Mouse (Mus musculus): ENCODE data around the gene Cmss1.

GRCm38 (mm10) chr16:57550817-57551216 lies 55.8 kb downstream of the Cmss1 start:
- TF ChIP-seq POLR2A (IDR thresholded peaks at IDR 0.05; ENCODE audit: insufficient read length, low read depth) (no peak), E2F4 (IDR thresholded peaks at IDR 0.05; ENCODE audit: insufficient read depth) (no peak), POLR2AphosphoS2 (IDR thresholded peaks at IDR 0.05; ENCODE audit: insufficient read length, low read depth) (no peak), MAX (IDR thresholded peaks at IDR 0.05; ENCODE audit: low read depth) (no peak), CEBPB (IDR thresholded peaks at IDR 0.05; ENCODE audit: insufficient read depth, poor library complexity, severe bottlenecking) (no peak), TCF3 (IDR thresholded peaks at IDR 0.05; ENCODE audit: insufficient read length, low read depth) (no peak), SRF (IDR thresholded peaks at IDR 0.05; ENCODE audit: control insufficient read depth, insufficient read length, low read depth) (no peak), USF1 (IDR thresholded peaks at IDR 0.05; ENCODE audit: low read depth) (no peak), TCF12 (IDR thresholded peaks at IDR 0.05; ENCODE audit: insufficient read depth, poor library complexity, severe bottlenecking) (no peak), MYOG (IDR thresholded peaks at IDR 0.05; ENCODE audit: control insufficient read depth in 1 of 3, insufficient read depth in 1 of 3, insufficient read length in 2 of 3, low read depth in 2 of 3) (no peak)

Data from myocyte (in vitro differentiated cells).